Mouse (Mus musculus) CH12F3 (cell line): ENCODE measurements around the gene Nanos2.

Experiments used
- in situ Hi-C: fragments of 300-500 bp; cut with MboI; formaldehyde crosslinking; loops from 2 replicates; pipeline ENCODE4 v1.14.3; 2020; ENCODE audit warnings: low sequenced_read_pairs

The Nanos2 gene

DNA sequence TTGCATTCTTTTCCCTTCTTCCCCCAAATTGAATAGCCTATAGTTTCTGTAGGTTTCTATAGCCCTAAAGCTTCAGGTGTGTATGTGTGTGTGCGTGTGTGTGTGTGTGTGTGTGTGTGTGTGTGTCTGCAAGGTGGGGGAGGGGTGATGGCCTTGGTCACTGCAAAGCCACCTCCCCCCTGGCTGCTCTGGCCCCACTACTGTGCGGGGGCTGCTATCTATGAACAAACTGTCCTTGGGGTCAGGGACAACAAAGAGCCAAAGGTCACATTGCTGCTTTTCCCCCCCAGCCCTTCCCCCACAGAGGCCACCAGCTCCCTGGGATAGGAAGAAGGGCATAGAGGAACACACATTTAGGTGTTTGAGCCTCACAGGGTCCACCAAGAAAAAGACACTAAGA, 25.7 kb downstream of the Nanos2 start:
- in situ Hi-C loops: no loop called here

DNA sequence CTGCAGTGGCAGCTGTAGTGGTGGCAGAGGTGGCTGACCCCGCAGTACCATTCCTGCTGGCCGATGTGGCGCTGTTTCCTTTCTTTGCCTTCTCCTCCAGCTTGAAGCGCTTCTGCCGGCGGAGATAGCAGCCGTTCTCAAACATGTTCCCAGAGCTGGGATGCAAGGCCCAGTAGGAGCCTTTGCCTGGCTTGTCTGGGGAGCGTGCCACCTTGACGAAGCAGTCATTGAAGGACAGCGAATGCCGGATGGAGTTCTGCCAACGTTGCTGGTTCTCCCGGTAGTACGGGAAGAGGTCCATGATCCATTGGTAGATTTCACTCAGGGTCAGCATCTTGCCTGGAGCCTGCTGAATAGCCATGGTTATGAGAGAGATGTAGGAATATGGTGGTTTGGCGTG, 27.3 kb downstream of the Nanos2 start:
- in situ Hi-C loops: no loop called here

- in situ Hi-C loops: no loop called here
Measured at GRCm38 (mm10) chr7:19016042-19016441, 28.8 kb downstream of the Nanos2 start.

GRCm38 (mm10) chr7:19017909-19018308, 30.7 kb downstream of the Nanos2 start:
- in situ Hi-C loops: no loop called here

DNA sequence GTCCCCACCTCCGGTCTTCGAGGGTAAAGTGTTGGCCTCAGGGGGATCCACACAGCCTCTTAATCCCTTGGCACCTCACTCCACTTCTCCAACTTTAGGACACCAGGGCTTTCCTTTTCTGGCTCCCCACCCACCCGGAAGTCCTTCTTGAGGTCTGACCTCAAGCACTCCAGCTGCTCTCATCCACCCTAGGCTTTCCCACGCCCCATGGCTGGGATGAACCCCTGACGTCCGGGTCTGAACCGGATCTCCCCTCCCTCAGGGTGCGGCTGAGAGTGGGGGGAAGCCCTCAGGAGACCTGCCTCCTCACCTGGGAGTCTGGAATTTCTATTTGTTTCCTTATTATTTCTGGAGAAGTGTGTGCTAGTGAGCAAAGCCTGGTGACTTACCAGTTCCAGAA, 33.8 kb downstream of the Nanos2 start:
- in situ Hi-C loops: no loop called here

- in situ Hi-C loops: no loop called here
Measured at GRCm38 (mm10) chr7:19022189-19022958, 35.2 kb downstream of the Nanos2 start.

DNA sequence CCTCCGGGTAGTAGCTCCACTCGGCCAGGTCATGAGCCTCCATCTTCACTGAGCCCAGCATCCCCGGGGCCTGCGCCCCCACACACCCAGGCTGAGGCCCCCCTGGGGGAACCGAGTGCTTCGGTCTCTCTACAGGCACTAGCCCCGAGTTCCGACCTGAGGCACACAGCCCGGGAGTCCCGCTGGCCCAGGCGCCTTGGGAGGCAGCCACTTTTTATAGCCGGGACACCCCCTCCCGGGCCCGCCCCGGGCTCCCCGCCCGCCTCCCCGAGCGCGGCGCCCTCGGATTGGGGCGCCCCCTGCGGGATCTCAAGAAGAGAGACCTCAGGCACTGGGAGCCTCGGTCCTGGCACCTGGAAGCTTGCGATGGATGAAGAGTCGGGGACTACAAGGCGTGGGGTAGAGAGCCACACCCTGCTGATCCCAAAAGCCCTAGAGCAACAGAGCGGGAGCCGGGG, 36.2 kb downstream of the Nanos2 start, which contains the start of gene Foxa3:
TSS of gene Foxa3 (minus strand) at position 182 of the 458 bp plus-strand sequence.
- in situ Hi-C loops: no loop called here

DNA sequence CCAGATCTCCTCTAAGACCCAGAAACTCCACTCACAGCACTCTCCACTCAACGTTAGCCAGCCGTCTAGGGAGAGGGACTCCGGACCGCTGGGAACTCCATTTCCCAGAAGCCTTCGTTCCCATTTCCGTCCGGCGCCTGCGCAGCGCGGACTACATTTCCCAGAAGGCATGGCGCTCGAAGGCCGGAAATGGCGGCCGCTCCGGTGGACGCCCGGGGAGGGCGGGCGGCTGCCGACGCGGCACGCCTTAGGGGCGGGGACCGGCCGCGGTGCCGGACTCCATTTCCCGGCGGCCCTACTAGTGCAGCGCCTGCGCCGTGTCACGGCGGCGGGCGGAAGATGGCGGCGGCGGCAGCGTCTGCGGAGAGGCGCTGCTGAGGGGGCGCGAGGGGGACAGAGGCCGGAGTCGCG, 36.9 kb downstream of the Nanos2 start, which contains the start of gene Sympk:
TSS of gene Sympk (plus strand) at position 282 of the 411 bp plus-strand sequence.
- in situ Hi-C loops: no loop called here

DNA sequence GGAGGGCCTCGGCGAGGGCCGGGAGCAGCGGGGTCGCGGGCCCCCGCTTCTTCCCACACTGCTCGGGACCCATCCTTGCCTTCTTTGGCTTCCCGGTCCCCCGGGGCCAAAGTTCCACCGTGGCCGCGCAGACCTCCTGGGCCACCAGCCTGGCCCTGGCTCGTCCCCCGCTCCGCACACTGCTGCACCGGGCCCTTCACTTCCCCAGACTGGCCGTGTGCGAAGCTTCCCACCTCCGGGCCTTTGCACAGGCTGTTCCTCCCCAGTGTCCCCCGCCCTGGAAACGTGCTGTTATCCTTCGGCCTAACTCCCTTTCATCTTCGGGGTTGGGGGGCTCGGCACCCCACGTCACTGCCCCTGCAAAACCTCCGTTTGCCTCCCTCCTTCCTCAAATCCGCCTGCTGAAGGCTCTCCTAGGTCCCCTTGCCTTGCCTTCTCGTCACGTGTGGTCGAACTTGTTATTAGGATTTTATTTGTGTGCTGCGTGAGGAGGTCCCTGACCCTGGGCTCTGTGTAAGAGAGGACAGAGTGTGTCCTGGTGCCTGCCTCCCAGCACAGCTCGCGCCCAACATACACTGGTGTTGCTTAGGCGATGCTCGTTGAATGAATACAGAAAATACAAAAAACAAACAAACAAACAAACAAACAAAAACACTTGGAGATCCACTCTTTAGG, 37.5 kb downstream of the Nanos2 start:
- in situ Hi-C loops: no loop called here

GRCm38 (mm10) chr7:19028067-19028466, 40.9 kb downstream of the Nanos2 start:
- in situ Hi-C loops: no loop called here

GRCm38 (mm10) chr7:19029084-19029653, 42.0 kb downstream of the Nanos2 start:
- in situ Hi-C loops: no loop called here

DNA sequence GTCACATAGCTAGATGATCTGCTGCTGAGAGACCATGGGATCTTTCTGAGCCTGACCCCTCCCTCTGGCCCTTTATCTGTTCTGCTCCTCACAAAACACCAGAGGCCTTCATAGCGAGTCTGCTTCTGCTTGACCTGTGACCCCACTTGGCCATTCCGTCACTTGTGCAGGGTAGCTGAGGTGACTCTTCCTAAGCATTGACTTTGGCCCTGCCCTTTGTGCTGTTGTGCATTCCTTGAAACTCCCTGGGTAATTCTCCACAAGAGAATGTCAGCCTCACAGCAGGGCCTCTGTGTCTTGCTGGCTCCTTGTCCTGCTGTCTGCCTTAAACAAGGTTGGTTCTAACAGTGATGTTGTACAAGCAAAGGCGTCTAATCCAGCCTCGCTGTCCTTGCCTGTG, 44.4 kb downstream of the Nanos2 start:
- in situ Hi-C loops: no loop called here
